Mouse (Mus musculus) thymus, postnatal 0 days (tissue): ENCODE data around the gene 2510002D24Rik. TPM values are rescaled to one million over a fixed set of nuclear protein-coding genes. Genes with fewer than 3 reads are reported as not detected.

Experiments
- DNase-seq: peaks from one replicate; pipeline ENCODE4 v3.0.0-alpha.2; 2015; ENCODE audit warnings: low spot score
- polyA plus RNA-seq: library from polyadenylated mRNA; unstranded; fragments of >200 nt; fragmentation: Nextera tagmentation; extraction: Ambion mirVana; gene quantifications from 2 replicates; pipeline ENCODE4 v1.2.1, GENCODE M21; 2015

The 2510002D24Rik gene
- polyA plus RNA-seq: 19.5 and 34.3 TPM in 2 replicates

- DNase-seq: peak; percentile 92
Observed at GRCm38 (mm10) chr16:18836468-18837208, at the start of gene 2510002D24Rik, which contains the start of gene Gm28539. Gene 2510002D24Rik, plus strand, starts transcription at chr16:18836578. Gene Gm28539, plus strand, starts transcription at chr16:18836584.

GRCm38 (mm10) chr16:18786652-18787051 lies 49.7 kb upstream of the 2510002D24Rik start:
- DNase-seq: no peak

GRCm38 (mm10) chr16:18788627-18789406 lies 47.6 kb upstream of the 2510002D24Rik start:
- DNase-seq: no peak

GRCm38 (mm10) chr16:18795223-18795899 lies 41.0 kb upstream of the 2510002D24Rik start:
- no peak for DNase-seq

GRCm38 (mm10) chr16:18796645-18797044 lies 39.7 kb upstream of the 2510002D24Rik start:
- DNase-seq: no peak

- no peak for DNase-seq
Observed at GRCm38 (mm10) chr16:18798151-18798550, 38.2 kb upstream of the 2510002D24Rik start.

GRCm38 (mm10) chr16:18798841-18799240 lies 37.5 kb upstream of the 2510002D24Rik start:
- no peak for DNase-seq

- DNase-seq: no peak
Observed at GRCm38 (mm10) chr16:18805746-18806145, 30.6 kb upstream of the 2510002D24Rik start.

- DNase-seq: no peak
Observed at GRCm38 (mm10) chr16:18809001-18809400, 27.4 kb upstream of the 2510002D24Rik start.

- DNase-seq: no peak
Observed at GRCm38 (mm10) chr16:18811032-18811431, 25.3 kb upstream of the 2510002D24Rik start.

- peak; percentile 93 for DNase-seq
Observed at GRCm38 (mm10) chr16:18811468-18812384, 24.7 kb upstream of the 2510002D24Rik start, which contains the start of the genes Ufd1 and Cdc45. Gene Ufd1, plus strand, starts transcription at chr16:18811779. Gene Cdc45, minus strand, starts transcription at chr16:18811987.

GRCm38 (mm10) chr16:18812385-18812910 lies 23.9 kb upstream of the 2510002D24Rik start:
- DNase-seq: no peak

GRCm38 (mm10) chr16:18822356-18822755 lies 14.0 kb upstream of the 2510002D24Rik start:
- no peak for DNase-seq

GRCm38 (mm10) chr16:18822925-18823324 lies 13.5 kb upstream of the 2510002D24Rik start:
- no peak for DNase-seq

GRCm38 (mm10) chr16:18828630-18829029 lies 7.7 kb upstream of the 2510002D24Rik start:
- no peak for DNase-seq

- no peak for DNase-seq
Observed at GRCm38 (mm10) chr16:18829102-18829501, 7.3 kb upstream of the 2510002D24Rik start.

- DNase-seq: no peak
Observed at GRCm38 (mm10) chr16:18833486-18833885, 2.9 kb upstream of the 2510002D24Rik start.

- DNase-seq: no peak
Observed at GRCm38 (mm10) chr16:18836073-18836467, 308 bp upstream of the 2510002D24Rik start.

GRCm38 (mm10) chr16:18838346-18838745 lies 2.0 kb downstream of the 2510002D24Rik start:
- DNase-seq: no peak

- DNase-seq: no peak
Observed at GRCm38 (mm10) chr16:18846301-18846820, 10.0 kb downstream of the 2510002D24Rik start.
